Mouse (Mus musculus) neural tube, embryonic 15.5 days (tissue): ENCODE results near the gene Gcnt1. TPM values are rescaled to one million over a fixed set of nuclear protein-coding genes. Genes with fewer than 3 reads are reported as not detected.

Experiments
- ATAC-seq: fragments of 200-750 bp; cut with Nextera tagmentation; 2 replicates; pipeline ENCODE4 v1.8.0; 2017; ENCODE audit warnings: mild to moderate bottlenecking, moderate TSS enrichment, moderate library complexity; ENCODE audit not compliant: low FRiP score
- H3K27ac ChIP-seq: fragments of 300-500 bp; sonication (generic); replicated peaks from 2 replicates; pipeline ENCODE4 v1.5.1; 2015; ENCODE audit warnings: mild to moderate bottlenecking, inconsistent platforms
- H3K27me3 ChIP-seq: fragments of 300-500 bp; sonication (generic); replicated peaks from 2 replicates; pipeline ENCODE4 v1.6.1; 2015; ENCODE audit warnings: inconsistent platforms
- H3K36me3 ChIP-seq: fragments of 300-500 bp; sonication (generic); 2 replicates; pipeline ENCODE4 v1.6.1; 2015; ENCODE audit warnings: inconsistent platforms
- H3K4me1 ChIP-seq: fragments of 300-500 bp; sonication (generic); 2 replicates; pipeline ENCODE4 v1.6.1; 2015; ENCODE audit warnings: inconsistent platforms
- H3K4me2 ChIP-seq: fragments of 300-500 bp; sonication (generic); 2 replicates; pipeline ENCODE4 v1.6.1; 2015; ENCODE audit warnings: inconsistent platforms, mild to moderate bottlenecking, moderate library complexity
- H3K4me3 ChIP-seq: fragments of 300-500 bp; sonication (generic); replicated peaks from 2 replicates; pipeline ENCODE4 v1.5.1; 2015; ENCODE audit warnings: mild to moderate bottlenecking, inconsistent platforms
- H3K9ac ChIP-seq: fragments of 300-500 bp; sonication (generic); replicated peaks from 2 replicates; pipeline ENCODE4 v1.6.1; 2015; ENCODE audit warnings: mild to moderate bottlenecking, inconsistent platforms
- H3K9me3 ChIP-seq: fragments of 300-500 bp; sonication (generic); replicated peaks from 2 replicates; pipeline ENCODE4 v1.6.1; 2016; ENCODE audit warnings: inconsistent platforms
- WGBS: fragments of 180-500 bp; shearing (Covaris S2); methylation state at CpG from one replicate; pipeline ENCODE4 v1.1.7; 2015; ENCODE audit warnings: mixed read lengths; 5-methylcytosine and 5-hydroxymethylcytosine counted together
- polyA plus RNA-seq: library from polyadenylated mRNA; unstranded; fragments of >200 nt; fragmentation: Nextera tagmentation; extraction: Ambion mirVana; gene quantifications from 2 replicates; pipeline ENCODE4 v1.2.1, GENCODE M21; 2015

Gene Gcnt1
- polyA plus RNA-seq, 1 experiment from 2014 or later = 0.74 TPM

- WGBS = 87% methylated on average over 2 of the region's 2 CpGs
- Histone ChIP-seq H3K4me1 (no peaks in the 10 kb centered on the region), H3K9me3 (no peaks in the 10 kb centered on the region), H3K4me3 (no peak overlapping the region), H3K36me3 (no peaks in the 10 kb centered on the region), H3K27ac (no peak overlapping the region), H3K9ac (no peak overlapping the region), H3K4me2 (no peak overlapping the region), H3K27me3 (no peaks in the 10 kb centered on the region)
- no peak for ATAC-seq
Measured at GRCm38 (mm10) chr19:17347852-17348251, 24.8 kb downstream of the Gcnt1 start.

DNA sequence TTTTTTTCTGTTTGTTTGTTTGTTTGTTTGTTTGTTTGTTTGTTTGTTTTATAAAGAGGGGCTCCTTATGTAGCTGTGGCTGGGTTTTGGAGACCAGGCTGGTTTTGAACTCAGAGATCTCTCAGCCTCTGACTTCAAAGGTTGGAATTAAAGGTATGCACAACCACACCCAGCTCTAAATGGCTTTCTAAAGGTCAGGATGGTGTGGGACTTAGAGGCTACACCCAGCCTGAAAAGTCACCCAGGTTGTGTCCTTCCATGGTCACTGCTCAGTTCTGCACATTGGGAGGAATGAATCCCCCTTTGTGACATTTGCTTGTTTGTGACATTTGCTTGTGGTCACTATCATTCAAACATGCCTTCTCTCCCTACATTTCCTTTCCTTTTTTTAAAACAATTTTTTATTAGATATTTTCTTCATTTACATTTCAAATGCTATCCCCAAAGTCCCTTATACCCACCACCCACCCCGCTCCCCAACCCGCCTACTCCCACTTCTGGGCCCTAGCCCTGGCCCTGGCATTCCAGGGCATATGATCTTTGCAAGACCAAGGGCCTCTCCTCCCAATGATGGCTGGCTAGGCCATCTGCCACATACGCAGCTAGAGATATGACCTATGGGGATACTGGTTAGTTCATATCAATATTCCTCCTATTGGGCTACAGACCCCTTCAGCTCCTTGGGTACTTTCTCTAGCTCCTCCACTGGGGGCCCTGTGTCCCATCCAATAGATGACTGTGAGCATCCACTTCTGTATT, 25.7 kb downstream of the Gcnt1 start:
- Histone ChIP-seq H3K4me1 (no peaks in the 10 kb centered on the region), H3K4me2 (no peak overlapping the region), H3K9me3 (no peaks in the 10 kb centered on the region), H3K9ac (no peak overlapping the region), H3K27ac (no peak overlapping the region), H3K36me3 (no peaks in the 10 kb centered on the region), H3K27me3 (no peaks in the 10 kb centered on the region), H3K4me3 (no peak overlapping the region)
- 95% methylated on average over 3 of the region's 3 CpGs for WGBS
- no peak for ATAC-seq

GRCm38 (mm10) chr19:17344881-17345280, 27.8 kb downstream of the Gcnt1 start:
- H3K4me3 ChIP-seq = no peak overlapping the region
- WGBS = 92% methylated on average over 7 of the region's 7 CpGs
- no peak overlapping the region for H3K4me2 ChIP-seq
- H3K27ac ChIP-seq = no peak overlapping the region
- no peaks in the 10 kb centered on the region for H3K27me3 ChIP-seq
- H3K4me1 ChIP-seq = no peaks in the 10 kb centered on the region
- no peaks in the 10 kb centered on the region for H3K36me3 ChIP-seq
- H3K9me3 ChIP-seq = no peaks in the 10 kb centered on the region
- ATAC-seq = no peak
- H3K9ac ChIP-seq = no peak overlapping the region

DNA sequence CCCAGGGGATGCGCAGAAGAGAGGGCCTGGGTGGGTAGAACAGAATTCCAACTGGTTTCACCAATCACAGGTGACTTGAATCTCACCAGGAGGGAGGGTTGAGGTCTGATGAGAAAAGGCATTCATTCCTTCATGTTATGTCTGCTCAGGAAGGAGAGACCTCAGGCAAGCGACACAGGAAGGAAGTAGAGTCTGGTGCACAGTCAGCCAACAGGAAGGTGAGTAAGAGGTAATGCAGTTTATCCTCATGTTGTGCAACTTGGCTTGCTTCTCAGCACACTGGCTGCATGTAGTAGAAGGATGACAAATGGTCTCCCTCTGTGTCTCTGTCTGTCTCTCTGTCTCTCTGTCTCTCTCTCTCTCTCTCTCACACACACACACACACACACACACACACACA, 33.1 kb downstream of the Gcnt1 start:
- no peak overlapping the region for H3K4me3 ChIP-seq
- WGBS = 93% methylated on average over 2 of the region's 2 CpGs
- no peak overlapping the region for H3K4me2 ChIP-seq
- ATAC-seq = no peak
- H3K27me3 ChIP-seq = no peaks in the 10 kb centered on the region
- no peak overlapping the region for H3K9ac ChIP-seq
- no peak overlapping the region for H3K27ac ChIP-seq
- no peaks in the 10 kb centered on the region for H3K9me3 ChIP-seq
- no peaks in the 10 kb centered on the region for H3K36me3 ChIP-seq
- H3K4me1 ChIP-seq = peaks cover 4% of the 10 kb centered on the region; the same call in 1 of the 2 replicates

DNA sequence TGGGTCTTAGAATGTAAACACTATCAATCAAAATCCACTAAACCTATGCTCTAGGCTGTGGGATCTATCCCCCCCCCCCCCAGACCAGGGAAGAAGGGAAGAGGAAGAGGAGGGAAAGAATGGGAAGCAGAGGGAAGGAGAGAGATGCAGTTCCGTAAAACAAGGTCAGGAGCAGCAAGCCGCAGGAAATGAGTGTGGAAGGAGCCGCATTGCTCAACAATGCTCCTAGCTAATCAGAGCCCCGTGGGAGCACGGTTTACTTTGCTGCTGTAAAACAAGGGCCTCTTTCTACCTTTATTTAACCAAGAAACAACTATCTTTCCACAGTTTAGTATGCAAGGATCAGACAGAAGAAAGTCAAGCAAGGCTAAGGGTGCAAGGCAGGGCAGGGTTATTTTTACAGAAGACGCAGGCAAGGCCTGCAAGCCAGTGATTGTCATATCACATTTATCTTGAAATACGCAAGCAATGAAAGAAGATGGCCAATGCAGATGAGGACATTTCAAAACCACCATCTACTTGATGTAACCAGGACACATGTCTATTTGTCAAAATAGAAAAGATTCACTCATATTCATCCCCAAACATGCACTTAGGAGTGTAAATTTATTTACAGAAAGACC, 35.5 kb downstream of the Gcnt1 start:
- H3K36me3 ChIP-seq = no peaks in the 10 kb centered on the region
- no peak overlapping the region for H3K9ac ChIP-seq
- no peak for ATAC-seq
- H3K27ac ChIP-seq = no peak overlapping the region
- H3K9me3 ChIP-seq = no peaks in the 10 kb centered on the region
- H3K4me2 ChIP-seq = no peak overlapping the region
- peaks cover 4% of the 10 kb centered on the region; the same call in 1 of the 2 replicates for H3K4me1 ChIP-seq
- H3K4me3 ChIP-seq = no peak overlapping the region
- H3K27me3 ChIP-seq = no peaks in the 10 kb centered on the region
- 43% methylated on average over 7 of the region's 7 CpGs for WGBS

DNA sequence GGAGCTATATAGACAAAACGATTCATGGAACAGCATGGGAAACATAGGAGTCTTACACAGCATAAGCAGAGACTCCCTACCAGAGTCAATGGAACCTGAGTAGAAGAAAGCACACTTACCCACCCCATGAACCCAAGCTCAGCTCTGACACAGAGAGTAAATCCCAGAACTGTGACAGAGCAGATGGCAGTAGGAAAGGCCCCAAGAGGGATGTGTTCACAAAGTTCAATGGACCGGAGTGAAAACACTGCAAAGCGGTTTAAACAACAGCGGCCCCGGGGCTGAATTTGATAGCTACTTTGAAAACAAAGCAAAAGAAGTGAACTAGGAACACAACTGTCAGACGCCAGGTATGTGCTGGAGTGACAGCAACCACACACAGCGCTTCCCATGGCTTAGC, 36.0 kb downstream of the Gcnt1 start:
- no peak overlapping the region for H3K27ac ChIP-seq
- no peak overlapping the region for H3K4me2 ChIP-seq
- no peaks in the 10 kb centered on the region for H3K9me3 ChIP-seq
- H3K36me3 ChIP-seq = no peaks in the 10 kb centered on the region
- H3K4me3 ChIP-seq = no peak overlapping the region
- H3K27me3 ChIP-seq = no peaks in the 10 kb centered on the region
- 48% methylated on average over 7 of the region's 7 CpGs for WGBS
- H3K4me1 ChIP-seq = peaks cover 4% of the 10 kb centered on the region; the same call in 1 of the 2 replicates
- peak; percentile 50; the same call in 1 of the 2 replicates for ATAC-seq
- no peak overlapping the region for H3K9ac ChIP-seq

DNA sequence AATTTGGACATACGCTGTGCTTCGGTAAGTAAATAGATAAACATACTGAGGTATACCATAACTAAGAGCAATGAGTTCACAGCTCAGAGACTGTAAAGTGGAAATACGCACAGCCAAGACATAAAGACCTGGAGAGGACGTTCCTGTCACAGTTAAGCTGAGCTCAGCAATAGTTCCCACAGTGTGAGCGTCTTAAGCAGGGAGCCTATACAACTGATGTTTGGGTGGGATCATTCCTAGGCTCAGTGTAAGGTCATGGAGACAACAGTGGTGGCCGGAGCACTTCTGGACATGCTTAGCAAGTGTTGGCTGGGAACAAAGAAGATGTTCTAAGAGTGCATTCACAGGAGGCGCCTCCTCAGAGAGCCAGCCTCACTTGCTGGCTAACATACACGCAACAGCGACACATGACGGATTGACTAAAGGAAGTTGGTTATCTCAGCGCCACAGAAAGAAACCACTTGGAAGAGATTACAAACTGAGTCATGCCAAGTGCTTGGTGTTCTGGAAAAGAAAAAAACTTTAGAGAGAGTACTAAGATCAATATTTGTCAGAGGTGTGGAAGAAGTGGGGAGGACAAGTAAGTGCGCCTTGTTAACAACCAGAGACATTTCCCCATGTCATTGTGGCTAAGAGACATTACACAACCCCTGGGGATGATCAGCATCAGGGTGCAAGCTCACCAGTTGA, 37.9 kb downstream of the Gcnt1 start:
- H3K9ac ChIP-seq = no peak overlapping the region
- no peak overlapping the region for H3K4me2 ChIP-seq
- no peak overlapping the region for H3K4me3 ChIP-seq
- H3K27me3 ChIP-seq = no peaks in the 10 kb centered on the region
- no peak for ATAC-seq
- no peaks in the 10 kb centered on the region for H3K9me3 ChIP-seq
- WGBS = 90% methylated on average over 12 of the region's 12 CpGs
- H3K36me3 ChIP-seq = no peaks in the 10 kb centered on the region
- H3K4me1 ChIP-seq = peaks cover 4% of the 10 kb centered on the region; the same call in 1 of the 2 replicates
- no peak overlapping the region for H3K27ac ChIP-seq

DNA sequence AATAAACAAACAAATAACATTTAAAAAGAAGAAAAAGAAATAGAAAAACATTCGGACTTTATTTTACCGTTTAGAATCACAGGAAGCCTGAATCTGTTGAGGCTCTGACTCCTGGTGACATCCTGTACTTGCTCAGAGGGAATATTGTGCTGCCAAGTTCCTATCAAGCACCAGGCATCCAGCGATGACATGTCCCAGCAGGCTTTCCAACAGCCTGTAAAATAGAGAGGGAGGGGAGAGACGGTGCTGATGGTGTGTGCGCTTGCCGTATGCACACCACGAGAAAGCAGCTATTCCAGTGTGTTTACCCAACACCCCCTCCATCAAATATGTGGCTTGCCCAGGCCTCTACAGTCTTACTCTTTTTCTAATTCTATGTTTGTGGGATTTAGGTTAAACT, 39.6 kb downstream of the Gcnt1 start:
- Histone ChIP-seq H3K9ac (no peak overlapping the region), H3K36me3 (no peaks in the 10 kb centered on the region), H3K4me1 (peaks cover 4% of the 10 kb centered on the region; the same call in 1 of the 2 replicates), H3K4me2 (no peak overlapping the region), H3K27me3 (no peaks in the 10 kb centered on the region), H3K9me3 (no peaks in the 10 kb centered on the region), H3K27ac (no peak overlapping the region), H3K4me3 (no peak overlapping the region)
- 77% methylated on average over 7 of the region's 7 CpGs for WGBS
- no peak for ATAC-seq

DNA sequence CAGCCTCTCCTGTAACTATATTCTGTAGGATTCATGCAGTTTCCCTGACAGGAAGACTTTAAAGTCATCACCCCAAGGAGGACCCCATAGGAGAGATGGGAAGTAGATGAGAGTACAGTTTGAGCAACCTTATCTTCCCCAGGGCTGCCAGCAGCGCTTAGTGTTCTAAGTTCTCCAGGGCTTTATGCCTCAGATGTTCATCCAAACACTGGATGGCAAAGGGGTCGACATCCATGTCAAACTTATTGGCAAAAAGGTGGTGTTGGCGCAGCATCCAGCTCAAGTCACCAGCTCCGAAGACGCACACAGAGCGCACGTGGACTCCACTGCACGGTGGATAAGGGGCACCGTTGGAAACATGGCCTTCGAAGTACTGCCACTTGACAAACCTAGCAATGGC, 43.7 kb downstream of the Gcnt1 start:
- H3K4me3 ChIP-seq = no peak overlapping the region
- no peak overlapping the region for H3K9ac ChIP-seq
- ATAC-seq = no peak
- H3K4me2 ChIP-seq = no peak overlapping the region
- no peaks in the 10 kb centered on the region for H3K27me3 ChIP-seq
- H3K27ac ChIP-seq = no peak overlapping the region
- no peaks in the 10 kb centered on the region for H3K36me3 ChIP-seq
- H3K9me3 ChIP-seq = no peaks in the 10 kb centered on the region
- WGBS = 97% methylated on average over 10 of the region's 10 CpGs
- H3K4me1 ChIP-seq = no peaks in the 10 kb centered on the region

DNA sequence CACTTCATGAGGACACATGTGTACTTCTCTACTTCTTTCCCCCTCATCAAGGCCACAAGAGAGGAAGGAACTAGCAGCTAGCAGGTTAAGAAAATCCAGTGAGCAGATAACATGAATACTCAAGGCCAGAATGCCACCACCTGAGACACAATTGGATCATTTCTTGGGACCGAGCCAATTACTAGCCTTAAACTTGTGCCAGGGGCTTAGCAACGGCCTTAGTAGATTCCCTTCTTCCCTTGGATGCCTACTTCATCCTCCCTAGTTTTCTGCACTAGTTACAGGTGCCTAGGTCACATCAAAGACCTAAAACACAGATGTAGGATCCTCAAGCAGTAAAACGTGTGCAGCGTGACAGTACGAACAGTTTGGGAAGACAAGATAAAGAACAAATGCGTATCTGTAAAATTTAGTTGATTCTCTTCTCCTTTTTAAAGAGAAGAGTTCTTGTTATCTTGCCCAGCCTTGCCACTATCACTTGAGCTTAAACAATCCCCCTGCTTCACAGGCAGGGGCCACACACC, 44.7 kb downstream of the Gcnt1 start:
- Histone ChIP-seq H3K36me3 (no peaks in the 10 kb centered on the region), H3K27ac (no peak overlapping the region), H3K4me2 (no peak overlapping the region), H3K4me1 (no peaks in the 10 kb centered on the region), H3K27me3 (no peaks in the 10 kb centered on the region), H3K9ac (no peak overlapping the region), H3K9me3 (no peaks in the 10 kb centered on the region), H3K4me3 (no peak overlapping the region)
- no peak for ATAC-seq
- WGBS = 92% methylated on average over 6 of the region's 6 CpGs

GRCm38 (mm10) chr19:17323689-17324241, 48.9 kb downstream of the Gcnt1 start:
- Histone ChIP-seq H3K4me2 (no peak overlapping the region), H3K4me1 (no peaks in the 10 kb centered on the region), H3K27ac (no peak overlapping the region), H3K9ac (no peak overlapping the region), H3K36me3 (no peaks in the 10 kb centered on the region), H3K4me3 (no peak overlapping the region), H3K27me3 (no peaks in the 10 kb centered on the region), H3K9me3 (no peaks in the 10 kb centered on the region)
- no peak for ATAC-seq
- 86% methylated on average over 5 of the region's 5 CpGs for WGBS
